Mouse (Mus musculus): ENCODE data around the gene Lcn2.

GRCm38 (mm10) chr2:32417486-32417885 lies 29.4 kb upstream of the Lcn2 start:
- no peak for TF ChIP-seq POLR2A (IDR thresholded peaks at IDR 0.05; ENCODE audit: extremely low read depth, insufficient read depth, low read length)
- no peak for TF ChIP-seq CTCF (IDR thresholded peaks at IDR 0.05; ENCODE audit: extremely low read depth, insufficient read depth, low read length)
